Mouse (Mus musculus) embryo, embryonic 9.5 days (tissue): ENCODE measurements around the gene R3hdm2.
A peak's percentile ranks its signal among the peaks of the same experiment; 100 is the strongest.

Experiments used
- DNase-seq: peaks from one replicate; pipeline ENCODE4 v3.0.0-alpha.2; 2017; ENCODE audit errors: extremely low spot score

Gene R3hdm2

GRCm38 (mm10) chr10:127492118-127492517, 112.0 kb downstream of the R3hdm2 start:
- DNase-seq: no peak

DNA sequence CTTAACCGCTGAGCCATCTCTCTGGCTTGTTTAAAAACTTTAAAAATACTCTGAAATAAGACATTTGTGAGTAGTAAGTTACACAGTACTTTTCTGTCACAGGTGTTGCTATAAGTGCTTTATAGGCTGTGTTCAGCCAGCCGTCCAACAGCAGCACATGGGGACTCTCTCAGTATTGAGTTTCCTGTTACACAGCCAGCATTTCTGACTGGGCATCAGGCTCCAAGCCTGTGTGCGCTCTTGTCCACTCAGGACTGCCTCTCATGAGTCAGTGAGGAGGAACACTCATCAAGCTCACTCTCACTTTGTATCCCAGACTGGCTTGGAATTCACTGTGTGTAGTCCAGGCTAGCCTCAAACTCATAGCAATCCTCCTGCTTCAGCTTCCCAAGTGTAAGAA, 116.0 kb downstream of the R3hdm2 start:
- no peak for DNase-seq

- DNase-seq: no peak
These were observed 119.4 kb downstream of the R3hdm2 start for GRCm38 (mm10) chr10:127499516-127499915.

DNA sequence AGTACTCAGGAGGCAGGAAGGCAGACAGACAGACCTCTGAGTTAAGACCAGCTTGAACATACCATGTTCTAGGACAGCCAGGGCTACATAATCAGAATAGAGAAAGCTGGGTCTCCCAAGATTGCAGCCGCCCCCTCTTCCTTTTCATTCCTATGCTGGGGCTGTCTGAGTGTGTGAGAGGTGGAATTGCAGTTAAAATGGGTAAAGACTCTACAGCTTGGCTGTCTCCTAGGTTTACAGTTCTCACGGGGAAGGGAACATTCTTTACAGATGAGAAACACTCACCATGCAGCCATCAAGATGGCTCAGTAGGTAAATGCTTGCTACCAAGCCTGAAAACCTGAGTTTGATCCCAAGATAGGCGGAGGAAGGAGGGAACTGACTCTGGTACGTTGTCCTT, 119.9 kb downstream of the R3hdm2 start:
- DNase-seq: no peak

- no peak for DNase-seq
These were observed 121.1 kb downstream of the R3hdm2 start, which contains the start of gene Stac3 for GRCm38 (mm10) chr10:127500894-127501893. Stac3 (plus strand) TSS chr10:127501686.

DNA sequence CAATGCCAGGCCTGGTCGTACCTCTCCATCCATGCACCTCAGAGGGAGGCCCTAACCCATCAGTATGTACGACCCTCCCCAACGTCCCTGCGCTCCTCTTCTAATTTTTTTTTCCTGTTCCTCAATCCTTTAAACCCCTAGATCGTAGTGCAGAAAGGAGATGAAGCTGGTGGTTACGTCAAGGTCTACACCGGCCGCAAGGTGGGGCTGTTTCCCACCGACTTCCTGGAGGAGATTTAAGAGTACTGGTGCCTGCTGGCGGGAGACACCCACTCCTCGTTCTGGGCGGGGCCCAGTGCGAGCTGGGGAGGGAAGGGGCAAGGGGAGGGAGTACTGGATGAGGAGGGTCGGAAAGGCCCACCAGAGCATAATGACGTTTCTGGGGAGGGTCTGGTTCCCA, 128.1 kb downstream of the R3hdm2 start:
- peak; percentile 82 for DNase-seq

GRCm38 (mm10) chr10:127509051-127509836, 129.1 kb downstream of the R3hdm2 start:
- DNase-seq: peak; percentile 98

- DNase-seq: peak; percentile 29
These were observed 129.9 kb downstream of the R3hdm2 start for GRCm38 (mm10) chr10:127509837-127510701.

GRCm38 (mm10) chr10:127510895-127511617, 130.9 kb downstream of the R3hdm2 start:
- DNase-seq: peak; percentile 33

GRCm38 (mm10) chr10:127511634-127512306, 131.6 kb downstream of the R3hdm2 start:
- peak; percentile 69 for DNase-seq

GRCm38 (mm10) chr10:127512307-127512666, 132.2 kb downstream of the R3hdm2 start:
- DNase-seq: no peak

DNA sequence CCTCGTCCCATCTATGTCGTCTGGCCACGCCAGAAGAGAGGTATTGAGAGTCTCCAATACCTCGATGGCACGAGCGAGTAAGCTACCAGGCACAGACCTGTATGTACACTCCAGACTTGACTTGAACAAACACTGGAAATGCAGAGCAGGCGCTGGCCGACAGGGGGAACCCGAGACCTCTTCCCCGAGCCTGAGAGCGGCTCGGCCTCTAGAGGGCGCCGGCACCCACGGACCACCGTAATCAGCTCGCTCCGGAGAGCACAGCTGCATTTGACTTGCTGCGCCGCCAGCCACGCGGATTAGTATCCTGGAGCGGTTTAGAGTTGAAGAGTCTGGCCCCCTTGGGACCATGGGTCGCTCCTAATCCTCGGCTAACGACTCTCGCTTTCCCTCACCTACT, 132.7 kb downstream of the R3hdm2 start:
- peak; percentile 96 for DNase-seq

DNA sequence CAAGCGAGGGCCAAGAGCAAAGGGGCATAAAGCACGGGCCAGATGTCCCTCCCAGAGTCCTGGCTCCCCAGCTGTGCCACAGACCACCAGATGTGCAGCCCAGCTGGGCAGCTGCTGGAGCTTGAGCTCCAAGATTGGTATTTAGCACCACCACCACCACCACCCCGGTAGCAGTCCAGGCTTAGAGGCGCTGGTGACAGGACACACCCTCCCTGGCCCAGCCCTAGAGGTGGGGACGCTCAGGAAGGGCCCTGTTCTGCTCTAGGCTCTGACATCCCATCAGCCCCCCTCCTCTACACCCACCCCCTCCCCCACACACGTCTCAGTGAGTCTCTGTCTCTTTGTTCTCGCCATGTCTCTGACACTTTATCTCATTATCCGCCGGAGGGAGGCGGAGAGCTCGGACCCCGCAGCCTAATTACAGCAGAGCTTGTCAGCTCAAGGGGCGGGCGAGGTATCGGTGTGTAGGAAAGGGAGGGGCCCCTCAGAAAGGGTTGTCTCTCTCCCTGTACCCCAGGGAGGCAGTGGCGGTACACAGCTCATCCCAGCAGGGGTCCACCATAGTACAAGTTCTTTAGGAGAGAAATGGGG, 133.5 kb downstream of the R3hdm2 start:
- peak; percentile 45 for DNase-seq

DNA sequence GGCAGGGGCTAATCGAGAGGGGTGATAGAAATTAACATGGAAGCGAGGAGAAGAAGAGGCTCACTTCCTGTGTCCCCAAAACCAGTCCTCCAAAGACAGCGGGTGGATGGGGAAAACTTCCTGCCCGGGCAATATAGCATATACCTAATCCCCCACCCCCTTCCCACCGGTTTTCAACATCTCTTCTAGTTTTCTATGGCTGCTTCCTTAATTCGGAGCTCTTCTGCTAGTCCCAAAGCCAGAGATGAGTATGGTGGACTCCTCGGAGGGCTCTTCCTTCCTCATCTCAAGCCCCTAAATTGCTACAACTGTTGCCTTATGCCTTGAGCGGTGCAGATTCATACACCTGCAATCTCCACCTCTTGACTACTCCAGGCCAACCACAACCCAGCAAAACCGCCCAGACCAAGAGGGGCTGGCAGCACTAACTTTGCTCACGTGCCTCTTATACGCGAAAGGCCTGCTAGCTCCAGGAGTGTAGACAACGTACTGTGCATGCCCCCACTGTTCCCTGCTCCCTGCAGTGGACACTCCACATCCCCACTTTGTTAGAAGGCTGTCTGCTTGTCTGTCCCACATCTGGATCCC, 134.1 kb downstream of the R3hdm2 start:
- no peak for DNase-seq

DNA sequence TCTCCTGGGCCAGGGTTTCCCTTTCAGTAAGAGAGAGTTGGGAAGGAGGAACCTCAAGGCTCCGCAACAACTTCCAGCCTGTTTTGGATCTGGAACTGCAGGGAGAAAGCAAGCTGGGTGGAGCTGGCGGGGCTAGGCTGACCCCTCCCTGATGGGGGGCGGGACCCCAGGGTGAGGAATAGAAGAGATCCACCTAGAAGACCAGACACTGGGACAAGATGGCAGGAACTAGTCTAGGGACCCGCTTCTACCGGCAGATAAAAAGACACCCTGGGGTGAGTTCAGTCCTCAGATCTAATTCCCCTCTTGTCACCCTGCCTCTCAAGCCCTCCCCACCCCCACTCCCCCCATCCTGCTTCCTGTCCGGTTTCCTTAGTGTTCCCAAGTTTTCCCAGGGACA, 134.6 kb downstream of the R3hdm2 start, which contains the start of gene Ndufa4l2:
Gene Ndufa4l2 (plus strand): TSS at position 204 of the 400 bp plus-strand sequence.
- no peak for DNase-seq

DNA sequence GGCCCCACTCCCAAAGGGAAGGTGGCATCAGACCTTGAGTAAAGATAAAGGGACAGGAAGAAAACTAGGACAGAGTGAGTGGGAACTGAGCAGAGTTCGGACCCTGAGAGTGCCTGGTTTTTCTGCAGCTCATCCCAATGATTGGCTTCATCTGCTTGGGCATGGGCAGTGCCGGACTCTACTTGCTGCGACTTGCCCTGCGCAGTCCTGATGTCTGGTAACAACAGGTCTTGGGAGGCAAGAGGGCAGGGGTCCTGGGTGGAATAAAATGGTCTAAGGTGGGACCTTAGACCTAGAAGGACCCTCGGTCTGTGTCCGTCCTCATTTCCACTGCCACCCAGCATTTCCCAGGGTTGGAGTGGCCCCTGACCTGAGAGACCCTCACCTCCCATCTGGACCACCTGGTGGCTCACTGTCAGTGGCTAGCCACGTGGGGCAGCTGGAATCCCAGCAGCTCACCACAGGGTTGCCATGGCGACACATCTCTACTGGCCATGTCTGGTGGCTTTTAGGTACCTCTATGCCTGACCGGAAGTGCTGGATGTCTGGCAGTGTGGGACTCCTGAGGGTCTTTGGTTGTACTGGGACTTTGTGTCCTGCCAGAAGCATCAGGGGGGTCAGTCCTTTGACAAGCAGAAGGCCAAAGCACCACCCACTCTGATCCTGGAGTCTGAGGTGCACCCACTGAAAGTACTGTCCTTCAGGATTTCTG, 135.3 kb downstream of the R3hdm2 start:
- DNase-seq: no peak

DNA sequence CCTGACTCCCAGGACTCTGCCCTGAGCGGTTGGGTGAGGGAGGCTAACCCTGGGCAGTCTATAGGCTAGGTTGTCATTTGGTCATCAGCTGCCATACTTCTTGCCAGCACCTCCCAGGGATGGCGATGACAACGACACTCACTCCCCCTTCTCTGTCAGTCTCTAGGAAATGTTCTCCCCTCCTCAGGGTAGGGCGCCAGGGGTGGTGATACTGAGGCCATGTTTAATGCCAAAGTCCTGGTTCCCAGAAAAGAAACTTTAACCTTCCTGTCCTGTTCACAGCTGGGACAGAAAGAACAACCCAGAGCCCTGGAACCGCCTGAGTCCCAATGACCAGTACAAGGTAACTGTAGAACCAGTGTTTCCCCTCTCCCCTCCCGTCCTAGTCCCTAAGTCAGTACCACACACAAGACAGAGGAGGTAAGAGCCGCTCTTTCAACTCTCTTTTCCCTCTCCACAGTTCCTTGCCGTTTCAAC, 135.9 kb downstream of the R3hdm2 start:
- DNase-seq: no peak

DNA sequence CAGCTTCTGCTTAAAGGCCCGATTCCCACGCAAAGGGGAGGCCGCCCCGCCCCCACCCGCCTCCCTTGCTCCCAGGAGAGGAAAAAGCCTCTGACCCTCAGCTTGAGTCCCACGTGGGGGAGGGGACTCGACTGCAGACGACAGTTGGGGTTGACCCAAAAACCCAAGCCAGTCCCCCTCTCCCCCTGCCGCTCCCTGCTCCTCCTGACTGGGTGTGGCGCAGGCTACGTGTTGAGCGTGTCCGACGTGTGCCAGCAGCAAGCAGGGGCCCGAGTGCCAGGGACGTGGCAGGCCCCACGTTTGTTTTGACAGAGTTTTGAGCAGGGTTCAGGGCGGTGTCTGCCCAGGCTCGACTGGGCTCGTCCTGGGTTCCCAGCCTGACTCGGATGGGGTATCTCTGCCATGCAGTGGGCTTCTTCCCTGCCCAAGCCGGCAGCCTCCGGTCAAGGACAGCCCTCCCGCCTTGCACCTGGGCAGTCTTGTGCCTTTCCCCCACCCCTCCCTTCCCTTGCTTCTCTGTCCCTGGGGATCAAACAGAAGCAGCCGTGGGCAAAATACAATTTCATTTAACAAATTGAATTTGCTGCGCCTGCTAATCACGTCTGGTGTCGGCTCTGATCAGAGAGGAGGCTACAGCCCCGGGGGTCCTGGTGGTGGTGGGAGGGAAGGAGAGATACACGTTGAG, 136.6 kb downstream of the R3hdm2 start:
- DNase-seq: peak; percentile 70
